Mouse (Mus musculus): ENCODE data around the gene Ntf5. TPM values are rescaled to one million over a fixed set of nuclear protein-coding genes. Genes with fewer than 3 reads are reported as not detected.

The Ntf5 gene
- polyA plus RNA-seq (2012; rRNA removed): 2.1 and 3.0 TPM in 2 replicates

- no peak for TF ChIP-seq CTCF (IDR thresholded peaks at IDR 0.05; ENCODE audit: borderline replicate concordance, control insufficient read depth, extremely low read depth, insufficient read depth, low read length, poor library complexity)
- TF ChIP-seq POLR2A (IDR thresholded peaks at IDR 0.05; ENCODE audit: control insufficient read depth, extremely low read depth, insufficient read depth, low read length, poor library complexity): no peak
- peaks cover 27% of the 10 kb centered on the region for H3K4me1 ChIP-seq (replicated peaks; ENCODE audit: control insufficient read depth, insufficient read depth, low read length)
- DNase-seq: no peak
- H3K4me3 ChIP-seq (ENCODE audit: control insufficient read depth, insufficient read depth, low read length): peak within 1 kb of the TSS; percentile 32
- no peaks in the 10 kb centered on the region for H3K36me3 ChIP-seq (ENCODE audit: control insufficient read depth, insufficient read depth, low read length)
- H3K27me3 ChIP-seq (ENCODE audit: control insufficient read depth, insufficient read depth, low read length): peaks cover 22% of the 10 kb centered on the region
- H3K27ac ChIP-seq (ENCODE audit: control insufficient read depth, insufficient read depth, low read length): no peak within 1 kb of the TSS
- 9% methylated on average over 45 of the region's 45 CpGs for WGBS
Observed at GRCm38 (mm10) chr7:45413113-45413863, at the start of gene Ntf5. Gene Ntf5, plus strand, starts transcription at chr7:45413695.

- no peak for DNase-seq
- TF ChIP-seq POLR2A (IDR thresholded peaks at IDR 0.05; ENCODE audit: control insufficient read depth, extremely low read depth, insufficient read depth, low read length, poor library complexity): no peak
- 73% methylated on average over 2 of the region's 2 CpGs for WGBS
- Histone ChIP-seq H3K27me3 (ENCODE audit: control insufficient read depth, insufficient read depth, low read length) (peaks cover 23% of the 10 kb centered on the region), H3K4me3 (ENCODE audit: control insufficient read depth, insufficient read depth, low read length) (no peak overlapping the region), H3K27ac (ENCODE audit: control insufficient read depth, insufficient read depth, low read length) (no peak overlapping the region), H3K36me3 (ENCODE audit: control insufficient read depth, insufficient read depth, low read length) (no peaks in the 10 kb centered on the region), H3K4me1 (replicated peaks; ENCODE audit: control insufficient read depth, insufficient read depth, low read length) (peaks cover 24% of the 10 kb centered on the region)
Observed at GRCm38 (mm10) chr7:45363983-45364382, 49.5 kb upstream of the Ntf5 start.

GRCm38 (mm10) chr7:45365742-45366651 is 47.5 kb upstream of the Ntf5 start:
- no peak for TF ChIP-seq CTCF (IDR thresholded peaks at IDR 0.05; ENCODE audit: borderline replicate concordance, control insufficient read depth, extremely low read depth, insufficient read depth, low read length, poor library complexity)
- no peak for TF ChIP-seq POLR2A (IDR thresholded peaks at IDR 0.05; ENCODE audit: control insufficient read depth, extremely low read depth, insufficient read depth, low read length, poor library complexity)
- Histone ChIP-seq H3K4me3 (ENCODE audit: control insufficient read depth, insufficient read depth, low read length) (peak overlapping the region; percentile 41), H3K4me1 (replicated peaks; ENCODE audit: control insufficient read depth, insufficient read depth, low read length) (peaks cover 35% of the 10 kb centered on the region), H3K27me3 (ENCODE audit: control insufficient read depth, insufficient read depth, low read length) (peaks cover 25% of the 10 kb centered on the region), H3K27ac (ENCODE audit: control insufficient read depth, insufficient read depth, low read length) (no peak overlapping the region), H3K36me3 (ENCODE audit: control insufficient read depth, insufficient read depth, low read length) (no peaks in the 10 kb centered on the region)
- WGBS: 20% methylated on average over 35 of the region's 35 CpGs
- no peak for DNase-seq

- H3K36me3 ChIP-seq (ENCODE audit: control insufficient read depth, insufficient read depth, low read length): no peaks in the 10 kb centered on the region
- peak within 1 kb of the TSS; percentile 61 for H3K4me3 ChIP-seq (ENCODE audit: control insufficient read depth, insufficient read depth, low read length)
- H3K27ac ChIP-seq (ENCODE audit: control insufficient read depth, insufficient read depth, low read length): no peak within 1 kb of the TSS
- H3K27me3 ChIP-seq (ENCODE audit: control insufficient read depth, insufficient read depth, low read length): peaks cover 20% of the 10 kb centered on the region
- no peak for DNase-seq
- TF ChIP-seq POLR2A (IDR thresholded peaks at IDR 0.05; ENCODE audit: control insufficient read depth, extremely low read depth, insufficient read depth, low read length, poor library complexity): no peak
- TF ChIP-seq CTCF (IDR thresholded peaks at IDR 0.05; ENCODE audit: borderline replicate concordance, control insufficient read depth, extremely low read depth, insufficient read depth, low read length, poor library complexity): no peak
- 2% methylated on average over 26 of the region's 26 CpGs for WGBS
- peaks cover 30% of the 10 kb centered on the region for H3K4me1 ChIP-seq (replicated peaks; ENCODE audit: control insufficient read depth, insufficient read depth, low read length)
Observed at GRCm38 (mm10) chr7:45366652-45367019, 46.9 kb upstream of the Ntf5 start, which contains the start of gene Ppfia3. Gene Ppfia3, minus strand, starts transcription at chr7:45367019.

- TF ChIP-seq POLR2A (IDR thresholded peaks at IDR 0.05; ENCODE audit: control insufficient read depth, extremely low read depth, insufficient read depth, low read length, poor library complexity) (peak; percentile 36; the same call in 1 of the 2 replicates), CTCF (IDR thresholded peaks at IDR 0.05; ENCODE audit: borderline replicate concordance, control insufficient read depth, extremely low read depth, insufficient read depth, low read length, poor library complexity) (peak; percentile 80)
- WGBS: 1% methylated on average over 70 of the region's 70 CpGs
- no peaks in the 10 kb centered on the region for H3K36me3 ChIP-seq (ENCODE audit: control insufficient read depth, insufficient read depth, low read length)
- peaks cover 28% of the 10 kb centered on the region for H3K4me1 ChIP-seq (replicated peaks; ENCODE audit: control insufficient read depth, insufficient read depth, low read length)
- peak overlapping the region; percentile 61 for H3K4me3 ChIP-seq (ENCODE audit: control insufficient read depth, insufficient read depth, low read length)
- no peak overlapping the region for H3K27ac ChIP-seq (ENCODE audit: control insufficient read depth, insufficient read depth, low read length)
- H3K27me3 ChIP-seq (ENCODE audit: control insufficient read depth, insufficient read depth, low read length): peaks cover 16% of the 10 kb centered on the region
- DNase-seq: peak; percentile 97
Observed at GRCm38 (mm10) chr7:45367020-45367880, 46.2 kb upstream of the Ntf5 start.

GRCm38 (mm10) chr7:45368178-45368577 is 45.3 kb upstream of the Ntf5 start:
- Histone ChIP-seq H3K4me3 (ENCODE audit: control insufficient read depth, insufficient read depth, low read length) (no peak overlapping the region), H3K36me3 (ENCODE audit: control insufficient read depth, insufficient read depth, low read length) (no peaks in the 10 kb centered on the region; the same call in 1 of the 2 replicates), H3K27me3 (ENCODE audit: control insufficient read depth, insufficient read depth, low read length) (peaks cover 16% of the 10 kb centered on the region), H3K27ac (ENCODE audit: control insufficient read depth, insufficient read depth, low read length) (no peak overlapping the region), H3K4me1 (replicated peaks; ENCODE audit: control insufficient read depth, insufficient read depth, low read length) (peaks cover 28% of the 10 kb centered on the region)
- WGBS: 89% methylated on average over 15 of the region's 15 CpGs
- no peak for TF ChIP-seq CTCF (IDR thresholded peaks at IDR 0.05; ENCODE audit: borderline replicate concordance, control insufficient read depth, extremely low read depth, insufficient read depth, low read length, poor library complexity)
- no peak for TF ChIP-seq POLR2A (IDR thresholded peaks at IDR 0.05; ENCODE audit: control insufficient read depth, extremely low read depth, insufficient read depth, low read length, poor library complexity)
- no peak for DNase-seq

Measured in thymus, adult 2 months (tissue).